Mouse (Mus musculus): ENCODE measurements at regions not wholly inside any gene's neighbourhood (a gene's known extent, or its start where the extent isn't known, plus 50 kb on each side); places are given as distances from the start of the nearest gene placed in this dataset.

GRCm38 (mm10) chr13:52202372-52202771, 328.7 kb downstream of the Diras2 start:
- TF ChIP-seq CTCF (IDR thresholded peaks at IDR 0.05; ENCODE audit: low read depth, low read length) (no peak), POLR2A (IDR thresholded peaks at IDR 0.05; ENCODE audit: borderline replicate concordance, low read depth, low read length) (no peak)
